ENCODE assay signal across 11 mouse cellular contexts in the genomic region with DNA sequence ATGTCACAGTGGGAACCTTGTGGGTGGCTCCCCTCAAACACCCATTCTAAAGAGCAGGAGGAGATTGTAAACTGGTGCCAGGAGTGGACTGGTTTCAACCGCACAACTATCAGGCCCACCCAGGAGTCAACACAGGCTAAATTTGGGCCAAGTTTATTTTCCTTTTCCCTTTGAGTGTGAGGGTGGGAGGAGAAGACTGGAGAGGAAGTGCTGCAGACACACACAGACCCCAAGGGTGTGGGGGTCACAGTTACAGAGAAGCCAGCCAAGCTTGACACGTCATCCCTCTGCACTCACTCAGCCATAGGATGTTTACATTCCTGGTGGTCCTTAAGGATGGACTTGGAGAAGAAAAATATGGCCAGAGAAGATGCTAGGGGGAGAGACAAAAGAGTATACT.
DNase-seq lines count a peak whose midpoint lies in the region; ATAC-seq and TF ChIP-seq lines count a peak whose summit lies in the region.
"Had no signal": no experiment of that assay in that cellular context is flagged by ENCODE, and none has a peak within 500 bp of the region (broad histone marks: within the 10 kb centered on the region; RNA-seq: fewer than 3 reads in every experiment).

No protein-coding gene starts in this region.

- H3K9ac ChIP-seq in intestine, embryonic 14.5 days (ENCODE audit: low read length): no peak overlapping the region
- no peak overlapping the region for H3K9ac ChIP-seq in intestine, postnatal 0 days (ENCODE audit: low read depth, low read length)
- no peak overlapping the region for H3K9ac ChIP-seq in embryonic facial prominence, embryonic 12.5 days
- no peak overlapping the region for H3K9ac ChIP-seq in kidney, postnatal 0 days (ENCODE audit: low read depth, low read length)

- H3K4me2 ChIP-seq in intestine, embryonic 14.5 days (ENCODE audit: low read length): no peak overlapping the region
- no peak overlapping the region for H3K4me2 ChIP-seq in intestine, postnatal 0 days (replicated peaks; ENCODE audit: low read depth)
- no peak overlapping the region for H3K4me2 ChIP-seq in embryonic facial prominence, embryonic 12.5 days (replicated peaks)
- H3K4me2 ChIP-seq in kidney, postnatal 0 days (ENCODE audit: low read length): no peak overlapping the region

- 14% methylated on average over 2 of the region's 2 CpGs for WGBS in intestine, embryonic 14.5 days
- 32% methylated on average over 2 of the region's 2 CpGs for WGBS in intestine, postnatal 0 days
- 22% methylated on average over 2 of the region's 2 CpGs for WGBS in embryonic facial prominence, embryonic 12.5 days
- WGBS in kidney, postnatal 0 days: 6% methylated on average over 2 of the region's 2 CpGs

- H3K4me3 ChIP-seq in intestine, embryonic 14.5 days (ENCODE audit: low read depth, low read length): no peak overlapping the region
- H3K4me3 ChIP-seq in intestine, postnatal 0 days (ENCODE audit: low read depth, low read length): no peak overlapping the region
- H3K4me3 ChIP-seq in embryonic facial prominence, embryonic 12.5 days: no peak overlapping the region
- H3K4me3 ChIP-seq in kidney, postnatal 0 days (replicated peaks; ENCODE audit: low read depth, low read length): no peak overlapping the region
- H3K4me3 ChIP-seq: left cerebral cortex, adult 2 months had no signal

- no peaks in the 10 kb centered on the region for H3K27me3 ChIP-seq in intestine, embryonic 14.5 days (replicated peaks; ENCODE audit: control insufficient read depth, insufficient read depth, low read length)
- H3K27me3 ChIP-seq in intestine, postnatal 0 days (replicated peaks; ENCODE audit: control insufficient read depth, insufficient read depth, low read length): no peaks in the 10 kb centered on the region
- H3K27me3 ChIP-seq in embryonic facial prominence, embryonic 12.5 days: no peaks in the 10 kb centered on the region
- no peaks in the 10 kb centered on the region for H3K27me3 ChIP-seq in kidney, postnatal 0 days (ENCODE audit: insufficient read depth, low read length)

- peak; percentile 87 for ATAC-seq in intestine, embryonic 14.5 days (replicated peaks; ENCODE audit: low FRiP score, low TSS enrichment, low read depth)
- ATAC-seq in intestine, postnatal 0 days: no peak
- ATAC-seq in embryonic facial prominence, embryonic 12.5 days (ENCODE audit: insufficient number of reproducible peaks, insufficient read depth, low FRiP score, low TSS enrichment): no peak
- peak; percentile 84 for ATAC-seq in kidney, postnatal 0 days (replicated peaks; ENCODE audit: low FRiP score, low read depth)

- peaks cover 17% of the 10 kb centered on the region for H3K4me1 ChIP-seq in intestine, embryonic 14.5 days (replicated peaks; ENCODE audit: control insufficient read depth, insufficient read depth, low read length)
- H3K4me1 ChIP-seq in intestine, postnatal 0 days (replicated peaks; ENCODE audit: control insufficient read depth, insufficient read depth, low read length): no peaks in the 10 kb centered on the region
- peaks cover 21% of the 10 kb centered on the region for H3K4me1 ChIP-seq in embryonic facial prominence, embryonic 12.5 days
- 0 out of 2 replicates have a peak, but pooled peaks cover 4% of the 10 kb centered on the region for H3K4me1 ChIP-seq in kidney, postnatal 0 days (replicated peaks; ENCODE audit: insufficient read depth, low read length)

- no peak for DNase-seq in intestine, embryonic 14.5 days (ENCODE audit: low spot score)
- peak; percentile 90 for DNase-seq in kidney, postnatal 0 days (ENCODE audit: low spot score)
- DNase-seq in lung, postnatal 4 days: peak; percentile 75 to 91
- no peak for DNase-seq in right cerebral cortex, postnatal 36 days (ENCODE audit: low spot score in 2 of 2)
- DNase-seq in thymus, postnatal 10 days (ENCODE audit: low spot score in 2 of 2): no peak
- DNase-seq in spleen, adult 12 weeks (ENCODE audit: low spot score): no peak
- DNase-seq: gastrocnemius, postnatal 14 days; spleen, adult 18-20 months had no signal

- no peaks in the 10 kb centered on the region for H3K36me3 ChIP-seq in intestine, embryonic 14.5 days (ENCODE audit: control insufficient read depth, insufficient read depth, low read length)
- no peaks in the 10 kb centered on the region for H3K36me3 ChIP-seq in intestine, postnatal 0 days (ENCODE audit: control insufficient read depth, insufficient read depth)
- no peaks in the 10 kb centered on the region for H3K36me3 ChIP-seq in embryonic facial prominence, embryonic 12.5 days
- no peaks in the 10 kb centered on the region for H3K36me3 ChIP-seq in kidney, postnatal 0 days (ENCODE audit: insufficient read depth, low read length)

- no peaks in the 10 kb centered on the region for H3K9me3 ChIP-seq in intestine, embryonic 14.5 days (ENCODE audit: control insufficient read depth, low read length)
- no peaks in the 10 kb centered on the region for H3K9me3 ChIP-seq in intestine, postnatal 0 days (ENCODE audit: control insufficient read depth)
- no peaks in the 10 kb centered on the region for H3K9me3 ChIP-seq in embryonic facial prominence, embryonic 12.5 days
- H3K9me3 ChIP-seq in kidney, postnatal 0 days (replicated peaks; ENCODE audit: low read length): no peaks in the 10 kb centered on the region

- H3K27ac ChIP-seq in intestine, embryonic 14.5 days (ENCODE audit: low read depth): peak overlapping the region; percentile 58
- H3K27ac ChIP-seq in intestine, postnatal 0 days (ENCODE audit: low read depth, low read length): no peak overlapping the region
- H3K27ac ChIP-seq in embryonic facial prominence, embryonic 12.5 days: peak overlapping the region; percentile 76
- H3K27ac ChIP-seq in kidney, postnatal 0 days: peak overlapping the region; percentile 72
- H3K27ac ChIP-seq: left cerebral cortex, adult 2 months had no signal

- TF ChIP-seq CTCF in intestine, postnatal 0 days (IDR thresholded peaks at IDR 0.05; ENCODE audit: low read depth): no peak
- no peak for TF ChIP-seq CTCF in kidney, postnatal 0 days (IDR thresholded peaks at IDR 0.05; ENCODE audit: low read depth)

Comparison
In these comparisons a context has a peak if more than half of its experiments do, and no peak if none do; other contexts are left out.
1. ATAC-seq: peak in intestine, embryonic 14.5 days (single experiment) and kidney, postnatal 0 days (single experiment); none in intestine, postnatal 0 days (single experiment) and embryonic facial prominence, embryonic 12.5 days (single experiment).
2. DNase-seq: peak in kidney, postnatal 0 days (single experiment) and lung, postnatal 4 days (2 of 2); none in intestine, embryonic 14.5 days (single experiment), right cerebral cortex, postnatal 36 days (0 of 2), thymus, postnatal 10 days (0 of 2) and spleen, adult 12 weeks (single experiment).